Mouse (Mus musculus): ENCODE results near the gene Flcn.
"Not testable (repeated sequence)": the region's sequence is repeated elsewhere in the genome, so short reads cannot be mapped to it uniquely, and the experiment has no call there.

Gene Flcn

GRCm38 (mm10) chr11:59809670-59810474 lies at the start of gene Flcn:
Gene Flcn, minus strand, starts transcription at chr11:59810016.
- DNase-seq, result peak; percentile 82

- DNase-seq, result no peak
Observed at GRCm38 (mm10) chr11:59852865-59853264, 43.0 kb upstream of the Flcn start.

- peak; percentile 75 for DNase-seq
Observed at GRCm38 (mm10) chr11:59847891-59848884, 38.4 kb upstream of the Flcn start.

GRCm38 (mm10) chr11:59847131-59847530 lies 37.3 kb upstream of the Flcn start:
- DNase-seq, result peak; percentile 37

- no peak for DNase-seq
Observed at GRCm38 (mm10) chr11:59846311-59846710, 36.5 kb upstream of the Flcn start.

- DNase-seq, result peak; percentile 95
Observed at GRCm38 (mm10) chr11:59839459-59840126, 29.8 kb upstream of the Flcn start, which contains the start of gene Cops3. Gene Cops3, minus strand, starts transcription at chr11:59839838.

GRCm38 (mm10) chr11:59839008-59839458 lies 29.2 kb upstream of the Flcn start, which contains the start of gene Nt5m:
Gene Nt5m, plus strand, starts transcription at chr11:59839447.
- peak; percentile 93 for DNase-seq

GRCm38 (mm10) chr11:59838426-59838825 lies 28.6 kb upstream of the Flcn start:
- no peak for DNase-seq

- DNase-seq, result not testable (repeated sequence)
Observed at GRCm38 (mm10) chr11:59837789-59838188, 28.0 kb upstream of the Flcn start.

- DNase-seq, result no peak
Observed at GRCm38 (mm10) chr11:59821625-59822024, 11.8 kb upstream of the Flcn start.

GRCm38 (mm10) chr11:59817916-59818315 lies 8.1 kb upstream of the Flcn start:
- no peak for DNase-seq

GRCm38 (mm10) chr11:59815482-59816065 lies 5.8 kb upstream of the Flcn start:
- no peak for DNase-seq

- DNase-seq, result no peak
Observed at GRCm38 (mm10) chr11:59814936-59815335, 5.1 kb upstream of the Flcn start.

GRCm38 (mm10) chr11:59814311-59814710 lies 4.5 kb upstream of the Flcn start:
- DNase-seq, result no peak

- DNase-seq, result no peak
Observed at GRCm38 (mm10) chr11:59813276-59813675, 3.5 kb upstream of the Flcn start.

GRCm38 (mm10) chr11:59811211-59811610 lies 1.4 kb upstream of the Flcn start:
- no peak for DNase-seq

- no peak for DNase-seq
Observed at GRCm38 (mm10) chr11:59810480-59811158, 803 bp upstream of the Flcn start.

GRCm38 (mm10) chr11:59809071-59809669 lies 646 bp downstream of the Flcn start:
- DNase-seq, result no peak

GRCm38 (mm10) chr11:59808170-59808960 lies 1.5 kb downstream of the Flcn start:
- DNase-seq, result no peak

GRCm38 (mm10) chr11:59805656-59806055 lies 4.2 kb downstream of the Flcn start:
- DNase-seq, result no peak
